Mouse (Mus musculus) olfactory bulb, adult 2 months (tissue): ENCODE data around the gene Pcolce2. TPM values are rescaled to one million over a fixed set of nuclear protein-coding genes. Genes with fewer than 3 reads are reported as not detected.

Source experiments
- H3K27ac ChIP-seq: fragments of 200-500 bp; 2 replicates; pipeline ENCODE4 v1.5.1; 2012; ENCODE audit warnings: low read depth, low read length; ENCODE audit not compliant: insufficient read depth
- H3K4me1 ChIP-seq: fragments of 200-500 bp; 2 replicates; pipeline ENCODE4 v1.6.1; 2012; ENCODE audit warnings: low read length; ENCODE audit not compliant: control insufficient read depth, insufficient read depth
- H3K4me3 ChIP-seq: fragments of 200-500 bp; 2 replicates; pipeline ENCODE4 v1.5.1; 2012; ENCODE audit warnings: mild to moderate bottlenecking, low read depth, low read length, moderate library complexity; ENCODE audit not compliant: insufficient read depth
- CTCF ChIP-seq: fragments of 200-500 bp; IDR thresholded peaks from 2 replicates; pipeline ENCODE4 v1.5.1; 2012; ENCODE audit warnings: low read depth, mild to moderate bottlenecking, low read length, moderate library complexity; ENCODE audit not compliant: insufficient read depth
- POLR2A ChIP-seq: fragments of 200-500 bp; IDR thresholded peaks from 2 replicates; pipeline ENCODE4 v1.6.1; 2012; ENCODE audit warnings: mild to moderate bottlenecking, low read depth, low read length, moderate library complexity; ENCODE audit not compliant: insufficient read depth
- WGBS: fragments of 180-500 bp; shearing (Covaris S2); methylation state at CpG from one replicate; pipeline ENCODE4 v1.1.7; 2018; 5-methylcytosine and 5-hydroxymethylcytosine counted together
- polyA plus RNA-seq: library from polyadenylated mRNA; stranded (reverse); fragments of >200 nt; gene quantifications from 2 replicates; pipeline ENCODE4 v1.2.4, GENCODE M21; 2012; ENCODE audit warnings: low replicate concordance; ENCODE audit not compliant: missing spikeins, insufficient read depth, insufficient read length

The Pcolce2 gene
- polyA plus RNA-seq, 1 experiment: not detected

GRCm38 (mm10) chr9:95694526-95694925, 57.1 kb downstream of the Pcolce2 start:
- TF ChIP-seq POLR2A (no peak), CTCF (no peak)
- 74% methylated on average over 12 of the region's 12 CpGs for WGBS
- H3K4me1 ChIP-seq: no peaks in the 10 kb centered on the region
- H3K27ac ChIP-seq: no peak overlapping the region
- no peak overlapping the region for H3K4me3 ChIP-seq

GRCm38 (mm10) chr9:95695023-95695422, 57.6 kb downstream of the Pcolce2 start:
- no peak overlapping the region for H3K4me3 ChIP-seq
- TF ChIP-seq POLR2A (no peak), CTCF (no peak)
- no peaks in the 10 kb centered on the region for H3K4me1 ChIP-seq
- H3K27ac ChIP-seq: no peak overlapping the region
- WGBS: 81% methylated on average over 15 of the region's 15 CpGs

- no peak overlapping the region for H3K4me3 ChIP-seq
- H3K27ac ChIP-seq: no peak overlapping the region
- no peaks in the 10 kb centered on the region for H3K4me1 ChIP-seq
- TF ChIP-seq CTCF: no peak
- no peak for TF ChIP-seq POLR2A
- 87% methylated on average over 6 of the region's 6 CpGs for WGBS
Observed at GRCm38 (mm10) chr9:95696581-95696980, 59.2 kb downstream of the Pcolce2 start.

- Histone ChIP-seq H3K27ac (no peak overlapping the region), H3K4me1 (no peaks in the 10 kb centered on the region), H3K4me3 (no peak overlapping the region)
- 61% methylated on average over 2 of the region's 2 CpGs for WGBS
- TF ChIP-seq POLR2A (no peak), CTCF (no peak)
Observed at GRCm38 (mm10) chr9:95697808-95698207, 60.4 kb downstream of the Pcolce2 start.

- no peaks in the 10 kb centered on the region for H3K4me1 ChIP-seq
- no peak for TF ChIP-seq CTCF
- TF ChIP-seq POLR2A: no peak
- 35% methylated on average over 4 of the region's 4 CpGs for WGBS
- H3K4me3 ChIP-seq: no peak overlapping the region
- H3K27ac ChIP-seq: no peak overlapping the region
Observed at GRCm38 (mm10) chr9:95699273-95699672, 61.9 kb downstream of the Pcolce2 start.

- Histone ChIP-seq H3K4me3 (no peak overlapping the region), H3K4me1 (no peaks in the 10 kb centered on the region), H3K27ac (no peak overlapping the region)
- 37% methylated on average over 3 of the region's 3 CpGs for WGBS
- no peak for TF ChIP-seq CTCF
- TF ChIP-seq POLR2A: no peak
Observed at GRCm38 (mm10) chr9:95704078-95704477, 66.7 kb downstream of the Pcolce2 start.

GRCm38 (mm10) chr9:95705371-95705770, 68.0 kb downstream of the Pcolce2 start:
- H3K4me1 ChIP-seq: no peaks in the 10 kb centered on the region
- 87% methylated on average over 5 of the region's 5 CpGs for whole genome bisulfite sequencing
- no peak overlapping the region for H3K4me3 ChIP-seq
- TF ChIP-seq CTCF: no peak
- no peak for TF ChIP-seq POLR2A
- H3K27ac ChIP-seq: no peak overlapping the region

GRCm38 (mm10) chr9:95708943-95709342, 71.5 kb downstream of the Pcolce2 start:
- Histone ChIP-seq H3K4me3 (no peak overlapping the region), H3K4me1 (no peaks in the 10 kb centered on the region), H3K27ac (no peak overlapping the region)
- TF ChIP-seq CTCF: no peak
- TF ChIP-seq POLR2A: no peak

- TF ChIP-seq POLR2A: no peak
- TF ChIP-seq CTCF: no peak
- Histone ChIP-seq H3K4me3 (no peak overlapping the region), H3K4me1 (no peaks in the 10 kb centered on the region), H3K27ac (no peak overlapping the region)
- 39% methylated on average over 8 of the region's 8 CpGs for WGBS
Observed at GRCm38 (mm10) chr9:95712574-95712973, 75.2 kb downstream of the Pcolce2 start.

GRCm38 (mm10) chr9:95736238-95736637, 98.8 kb downstream of the Pcolce2 start:
- Histone ChIP-seq H3K27ac (no peak overlapping the region), H3K4me1 (no peaks in the 10 kb centered on the region), H3K4me3 (no peak overlapping the region)
- TF ChIP-seq POLR2A (no peak), CTCF (no peak)

GRCm38 (mm10) chr9:95744845-95745613, 107.6 kb downstream of the Pcolce2 start:
- 74% methylated on average over 7 of the region's 7 CpGs for WGBS
- H3K4me1 ChIP-seq: peaks cover 8% of the 10 kb centered on the region
- TF ChIP-seq POLR2A (no peak), CTCF (no peak)
- no peak overlapping the region for H3K27ac ChIP-seq
- no peak overlapping the region for H3K4me3 ChIP-seq
